Mouse (Mus musculus): Measurements from ENCODE around the gene Col17a1.

Col17a1 gene

DNA sequence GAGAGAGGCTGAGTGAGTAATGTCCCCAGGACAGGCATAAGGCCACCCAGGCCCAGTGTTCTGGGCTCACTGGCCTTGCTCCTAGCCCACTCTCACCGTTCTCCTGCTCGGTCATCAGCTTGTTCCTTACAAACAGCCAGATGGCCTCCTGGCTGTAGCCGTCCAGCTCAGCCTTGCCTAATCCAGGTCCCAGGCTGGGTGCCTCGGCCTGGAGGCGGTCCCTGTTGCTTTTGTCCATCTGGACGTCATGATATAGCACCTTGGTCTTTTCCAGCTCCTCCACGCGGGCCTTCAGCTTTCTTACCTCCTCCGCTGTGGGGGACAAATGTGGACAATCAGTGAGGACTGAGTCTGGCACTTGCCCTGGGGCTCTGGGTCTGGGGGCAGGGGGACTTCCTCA, 23.5 kb downstream of the Col17a1 start:
- intact Hi-C loops (cut with DNase I) = no loop called here

DNA sequence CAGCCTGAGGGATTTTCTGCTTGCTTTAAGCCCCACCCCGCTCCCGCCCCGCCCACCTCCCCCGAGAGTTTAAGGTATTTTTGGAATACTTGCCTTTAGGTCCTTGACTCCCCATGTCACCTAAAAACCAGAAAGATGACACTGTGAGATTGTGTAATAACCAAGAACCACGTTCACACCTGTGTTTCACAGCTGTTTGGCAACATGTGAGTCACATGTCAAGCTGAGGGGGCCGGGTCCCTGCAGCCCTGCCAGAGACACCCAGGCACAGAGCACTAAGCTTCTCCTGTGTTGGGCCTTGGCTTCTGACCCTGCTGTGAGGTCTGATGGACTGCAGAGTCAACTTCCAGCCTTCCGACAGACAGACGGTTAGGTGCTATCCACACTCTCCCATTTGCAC, 24.3 kb downstream of the Col17a1 start:
- intact Hi-C loops (cut with DNase I) = no loop called here

DNA sequence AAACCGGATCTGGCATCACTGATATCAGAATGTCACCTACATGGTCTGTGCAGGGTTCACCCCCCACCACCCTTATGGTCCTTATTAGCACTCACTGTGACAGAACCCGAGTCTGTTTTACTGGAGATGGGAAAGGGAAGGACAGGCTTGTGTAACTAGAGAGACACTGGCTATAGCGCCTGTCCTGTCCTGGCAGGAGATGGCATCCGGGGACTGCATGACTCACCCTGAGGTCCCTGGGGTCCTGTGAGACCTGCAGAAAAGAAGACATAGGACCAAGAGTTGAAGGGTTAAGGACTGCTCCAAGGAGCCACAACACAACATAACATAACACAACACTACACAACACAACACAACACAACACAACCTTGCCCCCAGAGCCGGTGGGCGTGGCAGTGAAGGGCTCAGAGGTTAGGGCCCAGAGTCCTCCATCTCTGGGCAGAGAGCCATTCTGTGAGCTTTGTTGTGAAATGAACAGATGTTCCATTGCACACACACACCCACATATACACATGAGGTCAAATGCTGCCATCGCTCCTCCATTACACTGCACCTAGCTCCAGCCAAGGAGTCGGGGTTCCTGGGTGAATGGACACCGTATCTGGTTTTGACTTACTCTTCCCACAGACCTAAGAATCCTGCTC, 32.0 kb downstream of the Col17a1 start:
- intact Hi-C loops (cut with DNase I) = loop anchor here (2.0 to 10.0 kb wide), 3 partner anchors 137 to 275 kb away; partner anchors contain the start of gene Cfap58

DNA sequence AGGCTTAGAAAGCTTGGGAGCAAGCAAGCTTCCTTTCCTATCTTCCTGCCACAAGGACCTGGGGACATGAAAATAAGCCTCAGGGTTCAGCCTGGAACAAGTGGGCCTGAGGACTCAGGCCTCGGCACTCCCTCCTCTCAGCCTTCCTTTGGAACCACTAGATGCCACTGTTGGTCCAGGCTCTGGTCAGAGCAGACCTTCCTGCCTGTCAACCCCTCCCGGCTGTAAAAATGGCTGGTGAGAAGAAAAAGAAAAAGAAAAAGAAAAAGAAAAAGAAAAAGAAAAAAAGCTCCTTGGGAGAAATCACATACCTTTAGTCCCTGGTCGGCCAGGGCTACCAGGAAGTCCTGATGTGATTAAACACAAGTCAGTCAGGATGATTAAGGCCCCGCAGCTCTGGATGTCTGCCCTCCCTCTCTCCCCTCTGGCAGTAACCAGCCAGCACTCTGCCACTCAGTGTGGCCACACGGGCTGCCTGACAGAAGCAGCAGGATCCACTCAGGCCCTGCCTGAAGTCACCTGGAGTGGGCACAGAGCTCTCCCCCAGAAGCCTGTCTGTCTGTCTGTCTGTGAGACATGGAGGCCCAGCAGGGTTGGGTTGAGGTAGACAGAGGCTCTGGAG, 32.9 kb downstream of the Col17a1 start:
- intact Hi-C loops (cut with DNase I) = loop anchor here (2.0 to 10.0 kb wide), 3 partner anchors 138 to 276 kb away; partner anchors contain the start of gene Cfap58

DNA sequence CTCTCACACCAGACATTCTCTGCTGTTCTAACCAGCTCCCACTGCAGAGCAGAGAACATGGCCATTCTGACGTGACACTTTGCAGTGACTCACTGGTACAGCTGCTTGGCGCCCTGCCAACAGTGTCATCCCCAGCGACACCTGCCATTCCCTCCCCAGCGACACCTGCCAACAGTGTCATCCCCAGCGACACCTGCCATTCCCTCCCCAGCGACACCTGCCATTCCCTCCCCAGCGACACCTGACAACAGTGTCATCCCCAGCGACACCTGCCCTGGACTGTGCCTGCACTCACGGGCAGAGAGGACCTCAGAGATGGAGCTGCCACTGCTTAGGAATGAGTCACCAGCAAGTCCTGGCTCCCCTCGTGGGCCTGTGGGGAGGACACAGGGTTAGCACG, 37.0 kb downstream of the Col17a1 start:
- intact Hi-C loops (cut with DNase I) = loop anchor here (5.0 to 10.0 kb wide), 2 partner anchors 142 to 280 kb away; partner anchors contain the start of gene Cfap58

DNA sequence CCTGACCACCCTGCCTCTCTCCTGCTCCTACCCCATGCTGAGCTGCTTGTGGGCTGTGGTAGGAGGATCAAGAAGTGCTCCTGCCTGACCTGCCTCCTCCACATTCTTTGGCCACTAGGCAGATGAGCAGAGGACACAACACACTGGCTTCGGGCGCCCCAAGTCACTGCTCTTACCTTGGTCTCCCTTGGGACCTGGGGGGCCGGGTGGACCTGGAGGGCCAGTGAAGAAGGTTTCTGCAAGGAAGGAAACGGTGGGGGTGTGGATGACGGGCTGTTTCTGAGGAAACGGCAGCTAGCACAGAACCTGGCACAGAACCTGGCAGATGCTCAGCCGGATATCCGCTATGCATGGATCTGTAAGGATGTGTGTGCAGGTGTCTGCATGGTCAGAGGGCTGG, 38.7 kb downstream of the Col17a1 start:
- intact Hi-C loops (cut with DNase I) = loop anchor here (10.0 kb wide), 1 partner anchor 282 kb away; the partner anchor contains the start of gene Cfap58

DNA sequence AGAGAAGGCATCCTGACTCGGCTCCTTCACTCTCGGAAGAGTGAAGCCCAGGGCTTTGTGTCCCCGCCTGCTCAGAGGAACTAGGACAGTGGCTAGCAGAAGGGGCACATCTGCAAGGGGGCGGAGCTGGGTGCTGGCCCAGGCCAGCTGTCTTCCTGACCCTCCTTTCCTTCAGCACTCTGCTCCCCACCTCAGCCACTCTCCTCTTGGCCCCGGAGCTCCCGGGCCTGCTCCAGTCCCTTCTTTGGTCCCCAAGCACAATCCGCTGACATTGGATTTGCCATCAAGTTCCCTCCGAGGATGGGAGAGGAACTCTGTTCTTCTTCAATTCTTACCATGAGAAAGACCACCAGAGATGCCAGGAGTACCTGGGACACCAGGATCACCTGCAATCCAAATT, 39.6 kb downstream of the Col17a1 start:
- intact Hi-C loops (cut with DNase I) = loop anchor here (10.0 kb wide), 1 partner anchor 283 kb away; the partner anchor contains the start of gene Cfap58

DNA sequence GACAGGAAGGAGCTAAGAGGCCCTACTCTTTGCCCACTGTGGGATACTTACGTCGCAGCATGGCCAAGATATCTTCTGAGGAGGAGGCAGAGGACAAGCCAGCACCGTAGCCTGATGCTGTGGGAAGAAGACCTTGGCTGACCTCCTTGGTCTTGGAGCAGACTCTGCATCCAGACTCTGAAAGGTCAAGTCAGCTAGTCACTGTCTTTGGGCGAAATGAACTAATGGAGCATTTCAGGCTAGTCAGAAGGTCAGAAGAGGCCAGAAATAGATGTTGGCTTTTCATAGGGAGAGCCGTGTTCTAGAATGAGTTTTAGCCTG, 40.8 kb downstream of the Col17a1 start:
- intact Hi-C loops (cut with DNase I) = loop anchor here (10.0 kb wide), 1 partner anchor 284 kb away; the partner anchor contains the start of gene Cfap58

DNA sequence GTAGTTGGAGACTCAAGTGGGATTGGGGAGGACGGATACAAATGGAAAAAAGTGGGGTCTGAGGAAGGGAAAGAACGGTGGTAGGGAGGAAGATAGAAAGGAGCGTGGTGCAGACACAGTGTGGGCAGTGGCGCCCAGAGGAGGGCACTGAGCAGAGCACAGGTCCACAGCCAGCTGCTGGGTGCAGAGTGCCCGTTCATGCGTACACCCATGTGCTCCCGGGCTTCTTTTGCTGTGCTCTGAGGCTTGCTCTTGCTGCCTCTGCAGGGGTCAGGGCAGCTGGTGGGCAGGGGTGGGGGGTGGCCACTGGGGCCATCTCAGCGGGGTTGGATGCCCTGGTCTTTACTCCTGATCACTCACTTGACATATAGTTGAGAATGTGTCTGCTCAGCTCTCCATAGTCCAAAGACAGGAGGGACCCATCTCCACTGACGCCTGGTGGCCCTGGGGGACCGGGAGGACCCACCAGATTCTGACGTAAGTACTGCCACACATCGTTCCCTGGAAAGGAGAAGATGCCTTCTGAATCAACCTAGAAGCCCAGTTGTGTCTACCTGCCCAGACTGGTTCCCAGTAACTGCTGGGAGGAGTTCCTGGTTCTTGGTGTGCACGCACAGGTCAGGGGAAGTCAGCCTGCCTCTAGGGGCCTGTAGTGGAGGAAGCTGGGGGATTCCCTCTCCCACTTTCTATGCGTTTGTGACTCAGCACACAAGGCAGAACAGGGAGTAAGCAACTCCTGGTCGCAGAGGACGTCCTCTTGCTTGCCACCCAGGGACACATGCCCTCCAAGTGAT, 41.3 kb downstream of the Col17a1 start:
- intact Hi-C loops (cut with DNase I) = loop anchor here (10.0 kb wide), 1 partner anchor 284 kb away; the partner anchor contains the start of gene Cfap58

DNA sequence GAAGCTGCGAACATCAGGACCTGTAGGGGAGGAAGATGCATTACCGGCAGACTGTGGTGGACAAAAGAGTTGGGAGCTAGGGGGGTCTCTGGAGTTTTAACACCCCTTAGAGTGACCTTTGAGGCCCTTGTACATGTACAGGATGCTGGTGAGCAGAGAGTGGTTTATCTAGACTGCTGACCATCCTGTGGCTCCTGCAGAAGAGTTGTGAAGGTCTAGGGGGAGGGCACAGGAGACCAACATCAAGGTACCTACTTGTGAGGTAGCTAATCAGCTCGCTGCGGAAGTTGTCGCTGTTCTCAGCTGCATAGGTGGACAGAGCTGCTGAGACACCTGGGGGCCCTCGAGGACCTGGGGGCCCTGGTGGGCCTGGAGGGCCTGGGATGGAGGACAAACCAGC, 42.8 kb downstream of the Col17a1 start:
- intact Hi-C loops (cut with DNase I) = no loop called here

DNA sequence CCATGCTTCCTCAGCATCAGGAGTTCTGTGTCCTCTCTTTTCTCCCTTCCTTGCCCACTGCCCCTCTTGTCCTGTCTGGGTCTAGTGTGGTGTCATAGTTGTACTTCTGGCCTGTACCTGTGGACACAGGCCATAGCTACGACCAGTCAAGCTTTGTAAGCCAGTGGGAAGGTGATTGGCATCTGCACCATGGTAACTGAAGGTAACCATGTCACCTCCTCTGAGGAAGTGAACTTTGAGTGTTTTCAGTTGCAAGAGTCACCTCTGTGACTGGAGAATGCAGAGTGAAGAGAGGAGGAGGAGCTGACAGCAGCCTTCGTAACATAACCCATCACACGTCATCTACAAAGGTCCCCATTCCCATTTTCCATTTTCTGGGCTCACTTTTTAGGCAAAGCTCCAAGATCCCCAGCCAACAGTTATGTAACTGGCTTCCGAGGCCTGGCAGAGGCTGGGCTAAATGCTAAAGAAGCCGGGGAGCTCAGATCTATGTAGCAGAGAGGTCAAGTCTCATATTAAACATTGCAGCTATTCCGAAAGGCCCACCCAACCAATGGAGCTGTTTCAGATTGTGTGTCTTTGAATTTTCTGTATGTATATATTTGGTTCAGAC, 45.3 kb downstream of the Col17a1 start:
- intact Hi-C loops (cut with DNase I) = no loop called here

DNA sequence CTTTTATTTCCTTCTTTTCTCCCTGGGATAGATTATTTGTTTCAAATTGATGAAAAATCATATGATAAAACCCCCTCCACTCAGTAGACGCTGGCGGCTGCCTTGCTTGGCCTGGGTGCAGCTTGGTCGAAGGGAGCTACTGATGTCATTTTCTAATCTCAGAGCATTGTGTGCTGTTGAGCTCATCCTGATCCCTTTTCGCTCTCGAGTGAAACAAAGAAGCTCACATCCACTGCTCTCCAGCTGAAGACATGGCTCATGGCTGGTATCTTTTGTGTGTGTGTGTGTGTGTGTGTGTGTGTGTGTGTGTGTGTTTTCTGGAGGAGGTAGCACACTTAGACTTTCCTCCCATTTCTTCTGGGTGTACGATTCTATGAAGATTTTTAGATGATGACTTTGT, 46.3 kb downstream of the Col17a1 start:
- intact Hi-C loops (cut with DNase I) = no loop called here

DNA sequence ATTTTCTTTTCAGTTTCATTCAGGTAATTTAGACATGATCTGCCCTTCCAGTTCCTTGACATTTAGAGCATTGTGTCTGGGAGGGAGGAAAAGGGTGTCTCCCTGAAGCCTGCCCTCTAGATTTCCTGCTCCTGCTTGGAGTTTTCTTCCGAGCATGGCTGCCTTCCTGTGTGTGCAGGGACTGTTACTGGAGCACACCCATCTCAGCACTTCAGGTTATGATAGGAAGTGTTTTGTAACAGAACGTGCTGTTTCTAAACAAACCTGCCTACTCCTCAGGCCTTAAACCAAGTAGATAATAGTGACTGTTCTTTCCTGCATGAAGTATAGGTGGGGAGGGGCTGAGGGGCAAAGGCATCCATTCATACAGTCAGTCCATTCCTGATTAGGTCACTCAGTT, 48.0 kb downstream of the Col17a1 start:
- intact Hi-C loops (cut with DNase I) = no loop called here

DNA sequence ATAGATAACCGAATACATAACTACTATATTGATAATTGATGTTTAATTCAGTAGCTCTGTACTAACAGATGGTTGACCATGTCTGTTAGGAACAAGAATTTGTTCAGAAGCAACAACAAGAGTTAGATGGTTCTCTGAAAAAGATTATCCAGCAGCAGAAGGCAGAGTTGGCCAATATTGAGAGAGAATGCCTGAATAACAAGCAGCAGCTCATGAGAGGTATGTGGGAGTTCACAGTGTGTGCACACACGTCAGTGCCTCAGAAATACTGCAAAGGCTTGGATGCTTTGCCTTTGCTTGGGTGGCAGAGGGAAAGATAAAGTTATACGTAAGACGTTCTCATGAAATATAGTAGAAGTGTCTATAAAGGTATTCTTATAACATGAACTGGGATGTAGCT, 56.5 kb downstream of the Col17a1 start:
- intact Hi-C loops (cut with DNase I) = no loop called here

DNA sequence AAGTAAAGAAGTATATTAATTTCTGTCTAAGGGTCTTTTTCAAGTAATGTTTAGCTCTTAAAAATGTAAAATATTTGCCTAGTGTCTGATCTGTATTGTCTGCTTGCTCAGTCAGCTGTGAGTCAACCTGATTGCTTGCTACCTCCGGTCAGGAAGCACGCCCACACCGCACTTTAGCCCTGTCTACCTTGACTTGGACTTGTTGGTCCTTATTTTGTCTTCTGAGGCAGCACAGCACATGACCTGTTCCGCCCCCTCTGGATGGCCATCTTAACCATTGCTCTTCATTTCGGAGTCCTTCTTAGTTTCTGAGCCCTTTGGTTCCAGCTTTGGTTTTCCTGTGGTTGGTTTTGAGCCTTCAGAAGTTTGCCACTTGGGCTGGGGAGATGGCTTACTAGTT, 60.1 kb downstream of the Col17a1 start:
- intact Hi-C loops (cut with DNase I) = no loop called here

DNA sequence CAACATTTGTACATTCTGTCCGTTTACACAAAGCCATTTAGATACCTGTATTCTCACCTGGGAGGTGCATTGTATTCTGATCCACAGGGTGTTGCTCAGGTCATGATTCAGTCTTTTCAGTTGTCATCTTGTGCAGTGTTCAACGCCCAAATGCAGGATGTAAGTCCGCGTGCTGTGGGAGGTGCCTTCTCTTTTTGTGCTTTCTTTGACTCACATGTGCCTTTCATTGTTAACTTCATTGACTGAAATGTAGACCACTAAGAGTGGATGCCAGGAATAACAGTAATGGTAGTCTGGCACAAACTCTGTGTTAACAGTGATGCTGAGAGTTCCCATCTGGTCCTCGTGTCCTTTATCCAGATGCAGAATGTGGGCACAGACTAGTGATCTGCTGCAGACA, 61.5 kb downstream of the Col17a1 start:
- intact Hi-C loops (cut with DNase I) = no loop called here

DNA sequence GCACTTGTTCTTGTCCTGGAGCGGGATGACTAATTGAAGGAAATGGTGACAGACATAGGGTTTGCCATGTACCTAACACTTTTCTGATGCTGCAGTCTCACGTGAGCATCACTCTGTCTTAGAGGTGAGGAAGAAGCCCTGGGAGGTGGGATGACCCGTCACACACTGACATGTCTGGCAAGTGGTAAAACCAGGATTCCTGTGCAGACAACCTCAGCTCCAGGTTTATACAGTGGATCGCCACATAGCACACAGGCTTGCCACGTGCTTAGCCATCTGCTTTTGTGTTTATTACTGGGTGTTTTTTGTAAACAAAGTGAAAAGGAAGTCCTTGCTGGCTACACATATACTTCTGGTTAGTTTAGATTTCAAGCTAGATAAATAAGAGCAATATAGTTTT, 62.8 kb downstream of the Col17a1 start:
- intact Hi-C loops (cut with DNase I) = no loop called here

DNA sequence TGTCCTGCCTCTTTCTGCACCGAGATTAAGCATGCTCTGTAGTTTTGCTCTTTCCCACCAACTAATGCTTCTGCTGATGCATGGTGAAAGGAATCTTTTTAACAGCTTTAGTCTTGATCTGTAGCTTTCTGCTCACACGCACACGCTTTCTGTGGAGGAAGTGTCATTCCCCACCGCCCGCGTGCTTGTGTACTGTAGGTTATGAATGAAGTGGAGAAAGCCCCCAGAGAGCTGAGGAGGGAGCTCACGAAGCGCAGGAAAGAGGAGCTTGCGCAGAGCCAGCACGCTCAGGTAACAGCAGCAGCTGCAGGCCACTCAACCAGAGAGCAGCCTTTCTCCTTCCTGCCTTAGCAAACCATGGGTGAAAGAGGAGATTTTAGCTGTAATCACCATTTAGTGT, 64.4 kb downstream of the Col17a1 start:
- intact Hi-C loops (cut with DNase I) = no loop called here

DNA sequence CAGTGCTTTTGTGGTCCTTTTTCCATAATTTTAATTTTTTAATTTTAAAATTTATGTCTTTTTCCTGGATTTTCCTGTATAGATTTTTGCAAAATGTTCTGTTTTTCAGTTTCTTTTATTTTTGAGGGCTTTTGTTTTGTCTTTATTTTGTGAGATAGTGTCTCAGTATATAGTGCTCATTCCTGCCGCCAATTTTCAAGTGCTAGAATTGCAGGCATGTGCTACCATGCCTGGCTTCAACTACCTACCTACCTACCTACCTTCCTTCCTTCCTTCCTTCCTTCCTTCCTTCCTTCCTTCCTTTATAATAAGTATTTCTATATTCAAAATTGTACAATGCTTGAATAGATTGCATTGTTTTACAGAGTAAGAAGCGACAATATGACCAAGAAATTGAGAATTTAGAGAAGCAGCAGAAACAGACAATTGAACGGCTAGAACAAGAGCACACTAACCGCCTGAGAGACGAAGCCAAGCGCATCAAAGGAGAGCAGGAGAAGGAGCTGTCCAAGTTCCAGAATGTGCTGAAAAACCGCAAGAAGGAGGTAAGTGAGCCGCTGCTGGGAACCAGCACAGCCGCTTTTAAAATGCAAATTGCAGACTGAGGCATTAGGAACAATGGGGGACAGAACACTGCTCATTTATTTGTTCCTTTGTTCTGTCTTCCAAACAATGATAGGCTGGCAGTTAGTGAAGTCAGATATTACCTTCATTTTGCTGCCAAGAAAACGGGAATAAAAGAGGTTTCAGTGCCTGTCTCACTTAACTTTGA, 66.8 kb downstream of the Col17a1 start:
- intact Hi-C loops (cut with DNase I) = loop anchor here (5.0 kb wide), 1 partner anchor 118 kb away; no protein-coding TSS in a partner anchor

DNA sequence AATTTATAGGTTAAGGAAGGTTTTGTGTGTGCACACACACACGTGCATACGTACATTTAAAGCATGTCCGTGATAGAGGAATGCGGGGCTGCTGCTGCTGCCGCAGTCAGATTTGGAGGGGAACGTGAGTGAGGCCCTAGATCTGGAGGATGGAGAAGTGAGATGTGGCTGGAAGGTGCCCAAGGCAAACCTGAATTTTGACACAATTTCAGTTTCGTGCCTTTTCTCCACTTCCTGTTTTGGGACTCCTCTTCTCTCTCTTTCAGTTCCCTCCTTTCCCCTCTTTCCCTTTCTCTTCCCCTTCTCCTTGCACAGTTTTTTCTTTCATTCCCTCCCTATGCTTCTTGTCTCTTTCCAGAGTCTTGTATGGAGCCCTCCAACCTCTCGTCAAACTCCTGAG, 70.4 kb downstream of the Col17a1 start:
- intact Hi-C loops (cut with DNase I) = loop anchor here (5.0 kb wide), 1 partner anchor 114 kb away; no protein-coding TSS in a partner anchor

DNA sequence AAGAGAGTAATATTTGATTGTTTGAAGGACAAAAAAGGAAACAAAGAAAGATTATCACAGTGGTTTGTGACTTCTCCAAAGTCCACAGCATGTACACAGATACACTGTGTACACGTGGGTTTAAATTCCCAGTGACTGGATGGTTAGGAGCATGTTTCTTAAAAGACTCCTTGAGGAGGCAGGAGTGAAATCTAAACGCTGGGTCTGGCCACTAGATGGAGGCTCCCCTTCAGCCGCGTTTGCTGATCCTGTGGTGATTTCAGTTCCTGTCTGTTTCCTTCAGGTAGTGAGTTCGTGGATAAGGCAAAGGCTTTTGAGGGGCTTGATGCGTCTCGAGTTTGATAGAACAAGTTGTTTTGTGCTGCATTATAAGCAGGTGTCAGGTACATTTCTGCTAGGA, 78.5 kb downstream of the Col17a1 start:
- intact Hi-C loops (cut with DNase I) = no loop called here

Data from adrenal gland (tissue).